Mouse (Mus musculus): ENCODE data around the gene Hmgb1.

DNA sequence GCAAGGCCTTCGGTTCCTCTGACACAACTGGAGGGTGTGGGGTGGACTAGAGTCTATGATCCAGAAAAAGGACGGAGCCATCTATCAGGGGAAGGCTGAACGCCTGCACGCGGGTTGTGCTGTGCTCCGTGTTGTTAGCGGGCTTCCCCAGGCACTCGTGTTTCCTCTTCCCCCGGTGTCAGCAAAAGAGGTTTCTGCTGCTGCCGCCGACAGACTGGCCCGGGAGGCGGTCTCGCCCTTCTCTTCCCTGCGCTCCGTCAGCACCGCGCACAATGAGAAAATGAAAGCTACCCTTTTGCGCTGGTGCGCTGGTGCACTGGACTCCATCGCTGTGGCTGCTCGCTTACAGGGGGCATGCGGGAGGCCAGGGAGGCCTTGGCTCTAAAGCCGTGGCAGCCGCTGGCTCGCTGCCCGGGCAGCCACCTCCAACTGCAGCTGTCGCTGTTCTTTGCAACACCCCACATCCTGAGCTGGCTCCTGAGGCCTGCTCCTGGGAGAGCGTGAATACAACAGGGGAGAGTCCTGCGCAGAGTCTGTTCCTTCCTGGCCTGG lies 153.0 kb downstream of the Hmgb1 start:
- TF ChIP-seq CTCF (IDR thresholded peaks at IDR 0.05; ENCODE audit: low read depth, low read length) (no peak), POLR2A (IDR thresholded peaks at IDR 0.05; ENCODE audit: extremely low read depth, insufficient read depth, low read length) (0 out of 2 replicates have a peak, but pooled peaks have one; percentile 28)
